Mouse (Mus musculus) hematopoietic stem cell, adult 5-6 weeks (primary cell): ENCODE results near the gene Hspbp1. TPM values are rescaled to one million over a fixed set of nuclear protein-coding genes. Genes with fewer than 3 reads are reported as not detected.

ENCODE experiments used
- ATAC-seq, 2 experiments: fragments of 125-278 bp in 1 of 2; replicated peaks in 1 of 2; 2 replicates each; pipeline ENCODE4 v1.8.0; 2016 to 2017; ENCODE audit warnings: inconsistent platforms in 2 of 2, mild to moderate bottlenecking in 2 of 2, moderate number of reproducible peaks in 2 of 2, low read depth in 1 of 2, moderate TSS enrichment in 1 of 2; ENCODE audit not compliant: low FRiP score in 2 of 2, poor library complexity in 2 of 2, severe bottlenecking in 2 of 2, insufficient read depth in 1 of 2, low TSS enrichment in 1 of 2
- total RNA-seq: library from RNA; stranded (forward); fragments of 172-1452, 232-1000 nt; gene quantifications from 2 replicates; pipeline ENCODE4 v1.2.3, GENCODE M21; 2017

Gene Hspbp1
- total RNA-seq, 1 experiment from 2014 or later = 19.0 TPM

DNA sequence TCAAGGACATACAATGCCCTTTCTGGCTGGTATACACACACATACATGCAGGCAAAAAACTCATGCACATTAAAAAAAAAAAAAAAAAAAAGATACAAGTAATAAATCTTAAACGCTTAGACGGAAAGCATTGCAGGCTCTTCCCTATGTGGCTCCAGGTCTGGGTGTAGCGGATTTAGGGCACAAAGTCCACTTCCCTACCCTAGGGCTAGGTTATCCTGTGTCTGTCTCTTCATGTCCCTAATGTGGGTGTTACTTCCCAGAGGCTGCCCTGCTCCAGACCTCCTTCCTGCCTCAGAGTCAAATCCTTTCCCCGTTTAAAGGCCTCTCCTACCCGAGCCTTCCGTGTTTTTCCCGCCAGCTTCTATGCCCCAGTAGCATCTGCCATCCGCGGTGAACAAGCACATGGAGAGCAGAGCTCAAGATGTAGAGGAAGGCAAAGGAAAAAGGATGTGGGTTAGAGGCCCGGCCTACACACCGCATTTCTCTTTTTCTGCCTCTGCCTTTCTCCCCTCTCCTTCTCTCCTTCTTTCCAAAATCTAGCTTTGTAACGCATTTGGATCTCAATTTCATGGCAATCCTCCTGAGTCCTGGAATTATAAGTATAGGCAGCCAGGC, 10.6 kb downstream of the Hspbp1 start:
- ATAC-seq = peak; percentile 72 to 77

DNA sequence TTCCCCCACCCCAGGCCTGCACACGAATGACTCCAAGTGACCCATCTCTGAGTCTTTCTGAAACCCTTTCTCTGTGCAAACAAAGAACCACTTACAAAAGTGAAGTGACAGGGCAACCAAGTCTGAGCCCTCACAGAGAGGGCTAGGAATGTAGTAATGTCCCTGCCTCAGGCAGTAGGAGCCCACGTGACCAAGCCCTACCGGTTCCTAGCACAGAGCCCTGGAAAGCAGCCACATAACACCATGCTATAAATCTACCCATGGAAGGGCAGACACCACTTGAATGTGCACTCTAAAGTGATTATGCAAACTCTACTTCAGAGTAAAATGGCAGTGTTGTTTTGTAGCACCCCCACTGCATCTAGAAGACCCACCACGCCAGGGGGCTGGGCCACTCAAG, 12.9 kb downstream of the Hspbp1 start:
- peak; percentile 67 to 75 for ATAC-seq

DNA sequence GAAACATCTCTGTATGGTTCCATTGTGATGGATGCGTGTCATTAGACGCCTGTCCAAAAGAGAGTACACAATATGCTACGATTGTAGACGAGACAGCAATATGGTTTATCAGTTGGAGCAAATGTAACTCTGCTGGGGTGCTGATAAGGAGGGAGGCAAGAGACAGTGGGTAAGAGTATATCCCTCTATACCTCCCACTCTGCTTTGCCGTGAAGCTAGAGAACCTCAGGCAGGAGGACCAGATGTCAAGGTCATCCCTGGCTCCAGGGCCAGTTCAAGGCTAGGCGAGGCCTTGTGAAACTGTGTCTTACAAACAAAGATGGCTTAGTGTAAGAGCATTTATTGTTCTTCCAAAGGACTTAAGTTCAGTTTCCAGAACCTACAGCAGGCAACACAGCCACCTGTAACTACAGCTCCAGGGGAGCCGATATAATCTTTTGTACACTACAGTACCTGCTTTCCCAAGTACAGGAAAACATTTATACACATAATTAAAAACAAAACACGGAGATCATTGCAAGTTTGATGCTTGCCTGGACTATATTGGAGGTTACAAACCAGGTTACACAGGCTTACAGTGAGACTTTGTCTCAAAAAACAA, 14.1 kb downstream of the Hspbp1 start:
- ATAC-seq = peak in 1 of 2 experiments; percentile 22; a peak in 1 of 4 replicates

DNA sequence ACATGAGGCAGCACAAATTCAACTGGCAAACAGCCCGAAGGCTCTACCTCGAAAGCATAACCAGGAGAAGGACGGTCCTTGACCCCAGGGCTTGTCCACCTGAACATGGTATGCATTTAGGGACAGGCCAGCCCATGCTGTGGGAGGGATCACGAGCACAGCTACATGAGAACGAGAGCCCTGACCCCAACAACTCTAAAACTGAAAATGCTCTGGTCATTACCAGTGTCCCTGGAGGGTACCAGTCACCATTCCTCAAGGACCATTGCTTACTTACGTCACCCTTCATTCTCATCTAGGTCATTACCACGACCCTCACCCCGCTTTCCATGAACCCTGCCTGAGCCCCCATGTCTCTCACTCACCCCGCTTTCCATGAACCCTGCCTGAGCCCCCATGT, 15.7 kb downstream of the Hspbp1 start:
- no peak for ATAC-seq

DNA sequence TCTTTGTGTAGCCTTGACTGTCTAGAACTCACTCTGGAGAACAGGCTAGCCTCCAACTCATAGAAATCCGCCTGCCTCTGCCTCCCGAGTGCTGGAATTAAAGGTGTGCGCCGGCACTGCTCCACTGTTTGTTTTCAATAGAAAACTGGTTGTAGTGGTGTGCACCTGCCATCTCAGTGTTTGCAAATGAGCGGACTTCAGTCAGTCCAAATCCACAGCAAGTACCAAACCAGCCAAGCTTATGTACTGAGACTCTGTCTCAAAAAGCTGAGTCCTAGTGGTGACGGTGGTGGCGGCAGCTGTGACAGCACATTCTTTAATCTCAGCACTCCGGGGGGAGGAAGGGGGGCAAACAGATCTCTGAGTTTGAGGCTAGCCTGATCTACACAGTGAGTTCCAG, 16.4 kb downstream of the Hspbp1 start:
- ATAC-seq = no peak

DNA sequence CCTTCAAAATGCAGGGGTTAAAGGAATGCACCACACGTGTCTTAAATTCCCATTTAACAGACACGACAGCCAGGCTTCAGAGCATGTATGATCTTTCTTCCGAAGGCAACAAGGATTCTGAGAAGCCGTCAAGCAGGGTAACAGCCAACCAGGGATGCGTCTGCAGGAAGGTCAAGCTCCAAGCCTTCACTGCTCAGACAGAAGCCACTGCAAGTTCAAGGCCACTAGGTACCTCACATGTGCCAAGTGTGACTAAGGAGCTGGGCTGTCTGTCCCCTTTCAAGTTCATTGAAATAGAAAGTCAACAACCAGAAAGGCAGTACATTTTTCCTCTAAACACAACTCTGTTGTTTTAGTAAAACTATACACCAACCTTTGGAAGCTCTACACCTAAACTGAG, 18.0 kb downstream of the Hspbp1 start:
- ATAC-seq = no peak

DNA sequence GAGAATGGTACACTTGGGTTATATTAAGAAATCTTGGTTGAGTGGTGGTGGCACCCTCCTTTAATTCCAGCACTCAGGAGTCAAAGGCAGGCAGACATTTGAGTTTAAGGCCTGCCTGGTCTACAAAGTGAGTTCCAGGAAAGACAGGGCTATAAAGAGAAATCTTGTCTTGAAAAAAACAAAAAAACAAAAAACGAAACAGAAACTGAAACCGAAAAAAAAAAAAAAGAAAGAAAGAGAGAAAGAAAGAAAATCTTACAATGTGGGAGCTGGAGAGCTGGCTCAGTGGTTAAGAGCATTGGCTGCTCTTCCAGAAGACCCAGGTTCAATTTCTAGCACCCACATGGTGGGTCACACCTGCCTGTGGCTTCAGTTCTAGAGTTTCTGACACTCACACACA, 21.1 kb downstream of the Hspbp1 start:
- ATAC-seq = no peak

DNA sequence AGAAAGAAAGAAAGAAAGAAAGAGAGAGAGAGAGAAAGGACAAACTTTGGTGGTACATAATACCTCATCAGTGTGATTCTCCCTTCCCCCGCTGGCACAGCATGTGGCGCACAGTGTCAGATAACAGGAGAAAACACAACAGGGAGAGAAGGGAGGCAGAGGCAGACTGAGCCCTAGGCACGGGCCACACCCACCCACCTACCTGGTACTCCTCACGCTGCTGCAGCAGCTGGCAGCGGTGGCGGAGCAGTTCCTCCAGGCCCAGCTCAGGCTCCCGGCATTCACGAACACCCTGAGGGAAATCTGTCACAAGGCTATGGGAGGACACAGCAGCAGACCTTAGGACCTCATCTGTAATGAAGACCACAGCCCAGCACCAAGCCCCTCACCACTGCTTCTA, 21.7 kb downstream of the Hspbp1 start:
- ATAC-seq = no peak

DNA sequence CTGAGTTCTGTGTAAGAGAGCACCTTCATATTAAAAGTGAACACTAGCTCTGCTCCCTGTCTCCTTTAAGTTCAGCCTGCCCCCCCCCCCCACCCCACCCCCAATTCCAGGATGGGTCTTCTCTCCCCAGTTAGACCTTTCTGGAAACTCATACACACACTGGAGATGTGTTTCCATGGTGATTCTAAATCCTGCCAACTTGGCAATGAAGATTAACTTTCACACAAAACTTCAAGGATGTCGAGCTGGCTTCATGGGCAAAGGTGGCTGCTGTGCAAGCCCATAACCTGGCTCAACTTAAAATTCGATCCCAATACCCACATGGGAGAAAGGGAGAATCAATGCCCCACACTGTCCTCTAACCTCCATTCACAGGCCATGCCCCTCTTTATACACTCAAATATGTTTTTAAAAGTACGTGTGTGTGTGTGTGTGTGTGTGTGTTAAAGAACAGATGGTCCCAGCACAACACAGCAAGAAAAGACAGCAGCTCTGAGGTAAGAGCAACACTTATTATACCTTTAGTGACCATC, 24.9 kb downstream of the Hspbp1 start:
- no peak for ATAC-seq

DNA sequence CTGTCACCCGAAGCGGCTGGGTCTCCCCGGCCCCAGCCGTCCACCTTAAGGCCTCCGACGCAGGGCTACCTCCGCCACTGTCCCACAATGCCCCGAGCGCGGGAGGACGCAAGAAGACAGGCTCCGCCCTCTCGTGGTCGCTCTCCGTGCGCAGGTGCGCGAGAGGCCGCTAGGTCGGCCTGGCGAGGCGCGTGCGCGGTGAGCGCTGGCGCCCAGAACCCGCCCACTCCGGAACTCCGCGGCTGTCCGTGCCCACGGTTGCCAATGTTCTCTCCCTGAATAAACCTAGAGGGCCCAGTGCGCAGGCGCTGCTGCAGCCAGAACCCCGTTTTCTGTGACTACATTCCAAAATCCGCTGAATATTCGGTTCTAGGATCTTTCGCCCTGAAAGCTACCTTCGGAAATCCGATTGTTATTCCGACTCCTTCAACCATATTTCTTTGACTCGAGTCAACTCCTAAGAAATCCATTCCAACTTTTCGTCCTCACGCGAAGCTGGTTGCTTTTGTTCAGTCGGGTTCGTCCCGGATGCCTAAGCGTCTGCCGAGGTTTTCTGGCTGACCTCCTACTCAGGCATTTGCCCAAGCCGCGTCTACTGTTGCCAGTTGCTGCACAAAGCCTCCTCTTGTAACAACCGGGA, 25.8 kb downstream of the Hspbp1 start, which contains the start of gene Ppp6r1:
Gene Ppp6r1 (minus strand): TSS at position 108 of the 640 bp plus-strand sequence.
- ATAC-seq = peak; percentile 84 to 89

DNA sequence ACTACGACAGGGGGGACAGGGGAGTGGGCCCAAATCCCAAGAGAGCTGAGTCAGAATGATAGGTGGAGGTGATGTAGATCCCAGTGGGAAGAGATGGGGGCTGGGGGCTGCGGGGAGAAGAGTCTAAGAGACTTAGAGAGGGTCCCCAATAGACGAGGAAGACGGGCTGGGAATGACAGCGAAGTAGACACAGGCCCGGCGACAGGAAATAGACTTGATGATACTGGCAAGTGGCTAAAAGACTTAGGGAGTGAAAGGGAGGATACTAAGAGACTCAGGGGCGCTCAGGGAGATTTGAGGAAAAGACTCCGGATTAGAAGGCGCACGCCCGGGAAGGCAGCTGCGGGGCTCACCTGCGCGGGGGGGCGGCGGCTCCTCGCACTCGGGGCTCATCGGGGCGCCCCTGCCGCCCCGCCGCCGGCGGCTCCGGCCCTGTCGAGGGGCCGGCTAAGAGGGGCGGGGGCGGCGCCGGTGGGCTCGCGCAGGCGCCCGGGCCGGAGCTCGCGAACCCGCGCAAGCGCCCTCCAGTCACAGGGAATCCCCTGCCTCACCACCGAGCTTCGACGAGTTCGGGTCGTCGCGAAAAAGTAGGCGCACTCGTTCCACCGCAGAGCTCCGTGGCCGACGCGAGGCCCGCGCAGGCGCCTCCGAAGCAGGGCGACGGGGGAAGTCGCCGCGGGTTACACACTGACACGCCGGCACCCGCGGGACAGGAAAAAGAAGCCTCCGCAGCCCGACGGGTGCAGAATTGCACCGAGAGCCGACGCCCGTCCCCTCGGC, 26.6 kb downstream of the Hspbp1 start:
- peak in 1 of 2 experiments; percentile 30; a peak in 2 of 4 replicates for ATAC-seq

DNA sequence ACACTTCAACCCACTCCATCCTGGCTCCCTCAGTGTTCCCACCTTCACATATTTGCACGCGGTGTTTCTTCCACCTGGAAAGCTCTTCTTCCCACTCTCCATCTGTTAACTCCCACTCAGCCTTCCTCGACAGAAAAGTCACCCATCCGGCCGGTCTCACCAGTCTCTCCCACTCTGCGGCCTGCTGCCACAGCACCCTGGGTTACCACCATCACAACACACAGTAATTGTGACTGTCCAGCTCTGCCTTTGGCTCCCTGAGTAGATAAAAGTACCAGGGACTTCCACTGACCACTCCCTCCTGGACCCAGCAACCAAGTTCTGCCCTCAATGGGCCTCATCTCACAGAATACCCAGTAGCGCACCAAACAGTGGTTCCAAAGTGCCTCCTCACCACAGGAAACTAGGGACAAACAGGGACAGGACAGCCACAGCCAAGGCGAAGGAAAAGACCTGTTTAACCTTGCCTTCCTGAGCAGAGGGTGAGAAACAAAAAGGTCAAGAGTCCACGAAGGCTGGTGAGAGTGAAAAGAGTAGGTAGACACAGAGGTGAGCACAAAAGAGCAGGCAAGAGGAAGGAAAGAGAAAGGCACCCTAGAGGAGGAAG, 27.2 kb downstream of the Hspbp1 start:
- no peak for ATAC-seq

DNA sequence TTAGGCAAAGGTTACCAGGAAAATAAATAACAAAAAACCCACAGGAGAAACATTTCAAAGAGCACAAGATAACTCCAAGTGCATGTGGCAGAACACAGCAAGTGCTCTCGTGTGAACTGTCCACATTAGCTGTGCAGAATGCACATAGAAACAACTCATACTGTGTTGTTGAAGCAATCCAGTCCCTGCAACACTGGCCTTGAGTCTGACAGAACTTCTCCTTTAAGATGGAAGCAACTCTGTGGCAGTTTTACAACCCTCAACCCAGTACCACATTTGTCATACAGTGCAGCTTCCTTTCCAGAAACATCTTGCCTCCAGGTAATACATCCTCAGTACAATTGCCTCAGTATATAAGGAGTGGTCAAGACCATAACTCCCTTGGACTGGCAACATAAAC, 28.1 kb downstream of the Hspbp1 start:
- no peak for ATAC-seq

DNA sequence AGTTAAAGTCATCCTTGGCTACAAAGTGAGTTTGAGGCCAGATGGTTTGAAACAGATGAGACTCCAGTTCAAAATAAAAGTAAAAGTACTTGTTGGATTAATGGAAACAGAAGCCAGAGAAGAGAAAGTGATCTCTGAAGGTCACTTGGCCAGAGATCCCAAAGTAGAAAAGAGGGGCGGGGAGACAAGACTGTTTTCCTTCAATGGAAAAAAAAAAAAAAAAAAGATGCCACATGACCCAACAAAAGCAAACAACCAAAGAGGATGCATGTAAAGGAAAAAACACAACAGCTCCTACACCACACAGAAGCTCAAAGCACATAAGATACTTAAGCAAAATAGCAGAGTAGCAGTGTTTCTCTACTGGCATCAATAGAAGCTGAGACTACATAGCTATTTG, 29.0 kb downstream of the Hspbp1 start:
- no peak for ATAC-seq

DNA sequence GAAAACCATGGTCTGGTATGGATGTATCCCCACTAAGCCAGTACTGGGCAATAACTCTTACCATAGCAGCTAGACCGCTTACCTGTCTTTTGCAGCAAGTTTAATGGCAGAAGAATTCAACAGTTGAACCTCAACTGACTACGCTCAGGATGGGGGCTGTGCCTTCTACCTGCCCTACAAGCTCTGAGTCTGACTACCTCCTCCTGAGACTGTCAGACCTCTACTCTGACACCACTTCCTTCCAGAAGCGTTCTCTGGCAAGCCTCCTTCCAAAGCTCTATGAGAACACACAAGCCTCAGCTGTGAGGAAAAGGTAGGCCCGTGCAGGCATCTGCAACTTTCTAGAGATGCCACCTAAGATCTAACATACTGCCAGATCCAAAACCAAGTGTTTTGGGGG, 29.5 kb downstream of the Hspbp1 start:
- no peak for ATAC-seq

DNA sequence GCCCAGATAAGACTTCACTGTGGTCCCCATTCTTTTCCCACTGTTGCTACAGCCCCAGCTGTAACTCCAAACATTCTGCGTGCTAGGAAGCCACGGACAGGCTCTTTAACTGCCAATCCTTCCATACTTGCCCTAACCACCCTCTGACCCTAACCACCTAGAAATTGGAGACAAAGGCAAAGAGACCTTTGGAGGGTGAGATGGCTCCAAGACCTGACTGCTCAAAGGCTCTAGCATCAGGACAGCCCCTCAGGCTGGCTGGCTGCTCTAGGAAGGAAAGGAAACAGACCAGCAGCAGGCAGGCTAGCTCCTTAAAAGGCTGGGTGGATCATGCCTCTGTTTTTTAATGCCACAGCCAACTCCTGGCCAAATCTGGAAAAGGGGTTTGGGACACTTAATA, 30.6 kb downstream of the Hspbp1 start:
- ATAC-seq = peak in 1 of 2 experiments; percentile 2; a peak in 1 of 4 replicates

DNA sequence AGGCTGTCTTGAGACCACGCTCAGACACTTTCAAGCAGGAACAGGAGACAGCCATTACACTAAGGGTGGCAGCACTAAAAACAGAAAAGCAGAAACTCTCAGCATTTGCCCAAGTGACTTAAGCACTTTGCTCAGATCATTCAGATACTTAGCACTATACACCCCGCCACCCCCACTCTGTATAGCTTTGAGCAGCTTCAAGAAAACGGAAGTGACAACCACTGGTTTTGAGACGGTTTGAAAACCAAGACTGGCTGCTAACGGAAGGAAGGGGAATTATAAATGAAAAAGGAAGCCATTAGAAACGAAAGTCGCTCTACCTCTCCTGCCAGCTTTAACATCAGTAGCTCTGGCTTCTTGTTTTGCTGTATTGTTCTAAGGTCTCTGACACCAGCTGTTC, 31.1 kb downstream of the Hspbp1 start:
- ATAC-seq = peak; percentile 80 to 84
